Mouse (Mus musculus) heart, embryonic 10.5 days (tissue): Measurements from ENCODE around the gene Pbx3. TPM values are rescaled to one million over a fixed set of nuclear protein-coding genes. Genes with fewer than 3 reads are reported as not detected.

Source experiments
- DNase-seq: peaks from one replicate; pipeline ENCODE4 v3.0.0-alpha.2; 2017; ENCODE audit warnings: low spot score
- H3K27ac ChIP-seq: fragments of 300-500 bp; sonication (generic); 2 replicates; pipeline ENCODE4 v1.5.1; 2016; ENCODE audit warnings: mild to moderate bottlenecking
- H3K27me3 ChIP-seq: fragments of 300-500 bp; sonication (generic); 2 replicates; pipeline ENCODE4 v1.6.1; 2016; ENCODE audit warnings: mild to moderate bottlenecking; ENCODE audit not compliant: poor library complexity, insufficient read depth, severe bottlenecking
- H3K36me3 ChIP-seq: fragments of 300-500 bp; sonication (generic); 2 replicates; pipeline ENCODE4 v1.6.1; 2016; ENCODE audit warnings: mild to moderate bottlenecking, moderate library complexity
- H3K4me1 ChIP-seq: fragments of 300-500 bp; sonication (generic); 2 replicates; pipeline ENCODE4 v1.6.1; 2016; ENCODE audit warnings: mild to moderate bottlenecking
- H3K4me3 ChIP-seq: fragments of 300-500 bp; sonication (generic); 2 replicates; pipeline ENCODE4 v1.5.1; 2016; ENCODE audit warnings: mild to moderate bottlenecking, moderate library complexity
- H3K9me3 ChIP-seq: fragments of 300-500 bp; sonication (generic); 2 replicates; pipeline ENCODE4 v1.6.1; 2016; ENCODE audit warnings: mild to moderate bottlenecking, moderate library complexity
- WGBS: fragments of 180-500 bp; shearing (Covaris S2); methylation state at CpG from one replicate; pipeline ENCODE4 v1.1.7; 2016; 5-methylcytosine and 5-hydroxymethylcytosine counted together
- polyA plus RNA-seq: library from polyadenylated mRNA; unstranded; fragments of >200 nt; fragmentation: Nextera tagmentation; extraction: Ambion mirVana; gene quantifications from 2 replicates; pipeline ENCODE4 v1.2.1, GENCODE M21; 2016

Pbx3 gene
- 26.8 and 33.3 TPM in 2 replicates for polyA plus RNA-seq

DNA sequence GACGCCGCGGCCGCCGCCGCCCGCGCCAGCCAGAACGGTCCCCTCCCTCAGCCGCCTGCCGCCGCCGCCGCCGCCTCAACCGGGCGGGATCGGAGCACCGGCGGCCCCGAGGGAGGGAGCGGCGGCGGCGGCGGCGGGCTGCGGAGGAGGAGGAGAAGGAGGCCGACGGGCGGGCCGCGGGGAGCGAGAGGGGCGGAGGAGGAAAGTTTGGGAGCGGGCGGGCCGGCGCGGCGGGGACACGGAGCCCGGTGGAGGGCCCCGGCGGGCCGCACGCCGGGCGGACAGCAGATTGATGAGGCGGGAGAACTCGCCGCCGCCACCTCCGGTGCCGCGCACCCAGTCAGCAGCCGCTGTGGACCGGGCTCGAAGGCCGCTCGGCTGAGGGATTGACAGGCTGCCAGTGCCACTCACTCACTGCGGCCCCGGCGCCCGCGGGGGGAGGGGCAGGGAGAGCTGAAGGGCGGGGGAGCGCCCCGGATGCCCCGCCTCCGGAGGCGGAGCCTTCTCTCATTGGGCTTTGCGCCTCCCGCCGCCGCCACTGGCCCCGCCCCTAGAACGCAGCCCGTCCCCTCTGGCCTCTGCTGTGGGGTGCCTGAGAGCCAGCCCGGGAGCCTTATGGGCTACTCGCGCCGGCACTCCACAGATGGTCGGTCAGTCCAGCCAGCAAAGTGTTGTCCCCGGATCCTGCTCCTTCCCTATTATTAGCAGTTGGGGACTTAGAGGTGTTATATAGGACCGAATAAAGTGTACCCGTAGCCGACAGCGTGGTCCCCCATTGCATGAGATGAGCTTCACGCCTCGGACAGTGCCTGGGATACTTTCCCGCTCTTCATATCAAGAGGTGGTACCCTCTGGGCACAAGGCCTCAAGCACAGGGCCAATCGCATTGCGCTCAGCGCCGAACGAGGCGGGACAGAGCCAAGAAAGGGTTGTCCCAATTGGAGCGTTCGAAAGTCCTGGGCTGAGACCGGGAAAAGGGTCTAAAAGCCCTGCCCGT, at the start of gene Pbx3:
Pbx3 (minus strand) TSS at position 838 of the 997 bp plus-strand sequence.
- H3K36me3 ChIP-seq: no peaks in the 10 kb centered on the region
- DNase-seq: peak; percentile 98
- peak within 1 kb of the TSS; percentile 93 for H3K4me3 ChIP-seq
- peak within 1 kb of the TSS; percentile 99 for H3K27ac ChIP-seq
- no peaks in the 10 kb centered on the region for H3K9me3 ChIP-seq
- no peaks in the 10 kb centered on the region for H3K27me3 ChIP-seq
- peaks cover 20% of the 10 kb centered on the region for H3K4me1 ChIP-seq
- under 1% methylated on average over 76 of the region's 102 CpGs for WGBS

DNA sequence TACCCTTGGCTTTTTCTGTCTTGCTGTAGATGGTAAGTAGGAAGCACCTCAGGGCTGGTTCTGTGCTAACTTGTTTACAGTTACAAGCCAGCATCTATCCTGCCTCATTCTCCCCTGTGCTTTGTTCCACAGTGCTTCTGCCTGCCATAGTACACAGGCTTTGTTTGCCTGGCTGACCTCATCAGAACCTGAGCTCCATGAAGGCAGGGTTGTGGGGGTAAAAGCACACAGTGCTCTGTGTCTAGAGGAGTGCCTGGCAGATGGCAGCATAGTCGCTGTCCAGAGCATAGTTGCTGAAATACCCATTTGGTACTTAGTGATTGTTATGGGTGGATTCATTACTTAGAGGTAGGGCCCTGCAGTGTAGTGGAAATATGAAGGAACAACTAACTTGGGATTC, 47.3 kb upstream of the Pbx3 start:
- Histone ChIP-seq H3K27me3 (no peaks in the 10 kb centered on the region), H3K9me3 (no peaks in the 10 kb centered on the region), H3K4me1 (no peaks in the 10 kb centered on the region), H3K4me3 (no peak overlapping the region), H3K36me3 (peaks cover 3% of the 10 kb centered on the region; the same call in 1 of the 2 replicates), H3K27ac (no peak overlapping the region)
- WGBS: 45% methylated on average over 1 of the region's 1 CpGs
- no peak for DNase-seq

DNA sequence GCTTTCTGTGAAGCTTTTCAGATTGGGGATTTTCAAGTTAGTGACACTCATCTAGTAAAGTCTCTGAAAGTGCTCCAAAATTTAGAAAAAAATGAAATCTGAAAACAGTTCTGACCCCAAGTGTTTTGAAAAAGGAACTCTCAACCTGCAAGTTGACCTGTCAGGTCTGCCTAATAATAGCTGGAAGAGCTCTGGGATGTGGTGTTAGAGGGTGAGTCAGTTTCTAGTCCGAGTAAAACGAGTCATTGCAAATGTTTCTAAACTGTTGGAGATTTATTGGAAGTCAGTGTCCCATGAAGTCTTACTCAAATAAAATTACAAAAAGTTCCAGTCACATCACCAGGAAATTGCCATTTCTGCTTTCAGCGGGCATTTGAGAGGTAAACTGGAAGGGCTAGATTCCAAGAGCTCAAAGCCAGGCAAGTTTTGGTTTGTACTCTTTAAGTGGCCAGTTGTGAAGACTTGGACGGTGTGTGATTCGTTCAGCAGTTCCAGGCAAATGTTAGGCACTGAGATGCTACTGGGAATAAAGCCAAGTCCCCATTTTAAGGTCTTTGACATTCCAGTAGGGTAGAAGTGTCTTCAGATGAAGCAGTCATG, 36.9 kb upstream of the Pbx3 start:
- Histone ChIP-seq H3K4me1 (peaks cover 12% of the 10 kb centered on the region; the same call in 1 of the 2 replicates), H3K4me3 (no peak overlapping the region), H3K36me3 (no peaks in the 10 kb centered on the region), H3K9me3 (no peaks in the 10 kb centered on the region), H3K27me3 (no peaks in the 10 kb centered on the region), H3K27ac (no peak overlapping the region)
- no peak for DNase-seq
- 80% methylated on average over 5 of the region's 5 CpGs for WGBS

DNA sequence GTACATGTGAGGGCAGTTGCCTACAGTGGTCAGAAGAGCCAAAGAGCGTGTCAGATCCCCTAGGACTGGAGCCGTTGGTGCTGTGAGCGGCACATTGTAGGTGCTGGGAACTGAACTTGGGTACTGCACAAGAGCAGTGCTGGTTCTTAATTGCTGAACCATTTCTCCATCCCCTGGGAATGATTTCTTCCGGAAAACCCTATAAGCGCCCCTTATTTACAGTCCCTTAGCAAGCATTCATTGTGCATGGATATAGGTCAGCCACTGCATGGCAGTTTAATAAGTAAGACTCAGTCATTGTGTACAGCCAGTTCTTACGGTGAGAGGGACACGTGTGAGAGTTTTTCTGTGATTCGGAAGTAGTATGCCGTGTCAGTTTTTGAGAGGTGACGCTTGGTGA, 35.4 kb upstream of the Pbx3 start:
- WGBS: 93% methylated on average over 10 of the region's 10 CpGs
- peaks cover 12% of the 10 kb centered on the region; the same call in 1 of the 2 replicates for H3K4me1 ChIP-seq

DNA sequence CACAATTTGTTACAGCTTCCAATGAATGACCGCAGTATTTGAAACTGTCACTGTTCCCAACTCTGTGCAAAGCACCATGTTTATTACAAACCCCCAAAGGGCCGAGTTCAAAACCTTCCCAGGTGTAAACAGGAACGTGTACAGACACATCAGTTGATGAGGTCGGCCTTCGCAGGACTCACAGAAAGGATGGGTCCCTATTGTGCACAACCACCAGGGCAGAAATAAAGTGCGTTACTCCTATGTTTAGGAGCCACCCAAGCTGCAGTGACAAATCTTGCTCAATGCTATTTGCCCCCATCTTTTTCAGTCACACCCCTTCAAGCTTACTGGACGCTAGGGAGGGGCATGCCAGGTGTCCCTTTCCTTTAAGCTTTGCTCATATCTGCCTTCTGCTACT, 34.7 kb upstream of the Pbx3 start:
- no peaks in the 10 kb centered on the region for H3K9me3 ChIP-seq
- H3K36me3 ChIP-seq: no peaks in the 10 kb centered on the region
- peak overlapping the region; percentile 98 for H3K4me3 ChIP-seq
- H3K27me3 ChIP-seq: no peaks in the 10 kb centered on the region
- peak overlapping the region; percentile 92; the same call in 1 of the 2 replicates for H3K27ac ChIP-seq
- H3K4me1 ChIP-seq: peaks cover 12% of the 10 kb centered on the region; the same call in 1 of the 2 replicates
- DNase-seq: no peak
- 48% methylated on average over 7 of the region's 7 CpGs for WGBS

More for the DNA sequence above, 35.4 kb upstream of the Pbx3 start:
- DNase-seq: no peak
- no peaks in the 10 kb centered on the region for H3K27me3 ChIP-seq
- H3K4me3 ChIP-seq: no peak overlapping the region
- no peak overlapping the region for H3K27ac ChIP-seq
- H3K36me3 ChIP-seq: no peaks in the 10 kb centered on the region
- H3K9me3 ChIP-seq: no peaks in the 10 kb centered on the region

DNA sequence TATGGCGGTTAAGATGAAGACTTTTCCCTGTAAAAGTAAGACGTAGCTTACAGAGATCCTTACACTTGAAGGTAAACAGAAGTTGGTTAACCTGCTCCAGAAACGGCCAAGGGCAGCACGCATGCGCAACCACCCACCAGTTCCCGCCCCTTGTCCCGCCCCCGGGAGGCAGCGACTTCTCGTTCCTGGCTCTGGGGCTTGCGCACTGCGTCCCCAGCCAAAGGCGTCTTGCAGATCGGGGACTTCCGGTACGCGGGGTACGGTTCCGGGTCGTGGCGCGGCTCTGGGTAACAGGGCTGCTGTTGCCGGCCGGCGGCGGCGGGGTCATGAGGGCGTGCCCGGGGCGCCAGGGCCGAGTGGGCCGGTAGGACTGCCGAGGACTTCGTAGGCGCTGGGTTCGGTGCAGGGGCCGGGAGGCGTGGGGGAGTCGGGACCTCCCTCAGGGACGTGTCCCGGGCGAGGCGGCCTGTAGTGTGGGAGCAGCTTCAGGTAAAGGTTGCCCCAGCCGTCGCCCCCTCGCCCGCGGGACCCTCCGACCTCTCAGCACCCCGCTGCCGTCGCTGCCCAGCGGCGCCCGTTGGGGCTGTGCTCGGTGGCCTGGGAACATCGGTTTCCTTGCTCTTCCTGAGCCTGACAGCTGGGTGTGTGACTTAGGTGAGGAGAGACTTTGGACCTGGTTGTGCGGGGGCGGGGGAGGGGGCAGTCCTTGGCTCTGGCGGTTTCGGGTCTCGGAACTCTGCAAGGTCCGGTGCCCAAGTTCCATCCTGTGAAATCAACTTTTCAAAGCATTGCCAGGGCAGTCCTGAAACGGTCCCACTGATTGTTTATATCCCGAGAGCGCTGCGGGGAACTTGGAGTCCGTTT, 33.9 kb upstream of the Pbx3 start, which contains the start of gene Mapkap1:
Mapkap1 (plus strand) TSS at position 171 of the 864 bp plus-strand sequence.
- peak within 1 kb of the TSS; percentile 98 for H3K4me3 ChIP-seq
- DNase-seq: peak; percentile 99
- peak within 1 kb of the TSS; percentile 92 for H3K27ac ChIP-seq
- H3K27me3 ChIP-seq: no peaks in the 10 kb centered on the region
- H3K4me1 ChIP-seq: peaks cover 12% of the 10 kb centered on the region; the same call in 1 of the 2 replicates
- H3K36me3 ChIP-seq: no peaks in the 10 kb centered on the region
- whole genome bisulfite sequencing: under 1% methylated on average over 67 of the region's 68 CpGs
- no peaks in the 10 kb centered on the region for H3K9me3 ChIP-seq

DNA sequence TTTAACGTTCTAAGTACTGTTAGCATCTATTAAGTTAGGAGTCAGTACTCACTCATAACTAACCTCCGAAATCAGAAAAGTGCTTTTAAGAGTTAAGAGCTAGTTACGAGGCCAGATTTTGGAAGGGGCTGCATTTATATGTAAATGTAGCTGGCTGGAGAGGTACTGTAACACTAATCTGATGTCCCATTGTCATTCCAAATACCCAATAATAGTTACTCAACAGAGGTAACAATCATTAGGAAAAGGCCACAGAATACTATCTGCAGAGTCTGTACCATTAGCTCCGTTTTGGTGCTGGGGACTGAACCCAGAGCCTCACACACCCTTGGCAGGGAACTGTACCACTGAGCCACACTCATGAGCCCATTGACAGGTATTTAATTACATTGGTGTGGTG, 26.6 kb upstream of the Pbx3 start:
- Histone ChIP-seq H3K36me3 (no peaks in the 10 kb centered on the region), H3K4me1 (no peaks in the 10 kb centered on the region), H3K27me3 (no peaks in the 10 kb centered on the region), H3K27ac (no peak overlapping the region), H3K4me3 (no peak overlapping the region), H3K9me3 (no peaks in the 10 kb centered on the region)
- peak; percentile 51 for DNase-seq
- WGBS: 55% methylated on average over 4 of the region's 4 CpGs

DNA sequence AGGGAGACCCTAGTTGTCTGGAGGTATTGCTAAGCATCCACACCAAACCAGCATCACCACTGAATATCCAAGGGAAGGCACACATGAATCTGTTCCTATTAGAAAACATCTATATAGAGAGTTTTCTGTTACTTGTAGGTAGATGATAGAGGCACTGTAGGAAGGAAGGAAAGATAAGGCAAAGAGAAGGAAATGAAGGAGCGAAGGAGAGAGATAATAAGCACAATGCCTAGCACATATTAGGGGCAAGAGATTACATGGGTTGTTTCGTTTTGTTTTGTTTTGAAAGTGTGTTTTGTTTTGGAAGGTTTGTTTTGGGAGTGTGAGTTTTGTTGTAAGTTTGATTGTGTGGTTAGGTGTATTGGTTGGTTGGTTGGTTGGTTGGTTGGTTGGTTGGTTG, 6.0 kb upstream of the Pbx3 start:
- Histone ChIP-seq H3K9me3 (no peaks in the 10 kb centered on the region), H3K4me1 (peaks cover 1% of the 10 kb centered on the region; the same call in 1 of the 2 replicates), H3K27me3 (no peaks in the 10 kb centered on the region), H3K4me3 (no peak overlapping the region), H3K36me3 (no peaks in the 10 kb centered on the region), H3K27ac (no peak overlapping the region)
- DNase-seq: no peak
- WGBS: 62% methylated on average over 2 of the region's 2 CpGs

DNA sequence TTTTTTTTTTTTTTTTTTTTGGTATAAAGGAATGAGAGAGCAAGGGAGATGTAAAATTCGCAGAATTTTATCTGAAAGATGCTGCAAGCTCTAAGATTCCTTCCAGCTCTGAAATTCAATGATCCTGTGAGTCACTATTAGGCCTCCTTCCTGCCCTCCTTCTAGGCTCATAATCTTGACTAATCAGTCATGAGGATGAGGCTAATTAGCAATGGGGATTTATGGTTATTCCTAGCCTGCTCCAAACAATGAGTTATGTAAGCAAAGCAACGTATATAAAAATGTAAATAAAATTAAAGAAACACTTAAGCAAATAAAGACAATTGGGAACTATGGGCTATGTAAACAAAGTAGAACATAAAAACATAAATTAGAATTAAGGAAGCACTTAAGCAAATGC, 1.4 kb upstream of the Pbx3 start:
- Histone ChIP-seq H3K27ac (no peak overlapping the region), H3K4me1 (peaks cover 12% of the 10 kb centered on the region), H3K36me3 (no peaks in the 10 kb centered on the region), H3K4me3 (no peak overlapping the region), H3K27me3 (no peaks in the 10 kb centered on the region), H3K9me3 (no peaks in the 10 kb centered on the region)
- WGBS: 81% methylated on average over 2 of the region's 2 CpGs
- DNase-seq: no peak

DNA sequence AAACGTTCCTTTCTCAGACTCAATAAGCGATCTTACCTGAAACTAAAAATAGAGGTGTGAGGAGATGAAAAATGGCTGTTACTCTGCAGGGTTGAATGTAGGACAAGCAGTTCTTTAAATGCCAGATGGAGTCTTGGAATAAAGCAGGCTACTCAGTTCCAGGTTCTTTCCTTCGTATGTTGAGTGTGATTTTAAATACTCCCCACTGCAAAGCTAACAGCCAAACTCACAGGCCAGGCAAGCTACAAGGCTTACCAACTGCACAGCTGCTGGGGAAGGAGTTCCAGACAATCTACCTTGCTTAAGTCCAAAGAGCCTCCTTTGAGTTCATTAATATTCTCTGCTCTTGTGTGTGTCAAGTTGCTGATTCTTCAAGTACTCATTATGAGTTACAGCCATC, 944 bp upstream of the Pbx3 start:
- H3K27ac ChIP-seq: peak overlapping the region; percentile 99; the same call in 1 of the 2 replicates
- H3K4me3 ChIP-seq: no peak overlapping the region
- no peaks in the 10 kb centered on the region for H3K9me3 ChIP-seq
- no peak for DNase-seq
- WGBS: 35% methylated on average over 3 of the region's 3 CpGs
- no peaks in the 10 kb centered on the region for H3K27me3 ChIP-seq
- H3K36me3 ChIP-seq: no peaks in the 10 kb centered on the region
- H3K4me1 ChIP-seq: peaks cover 13% of the 10 kb centered on the region

DNA sequence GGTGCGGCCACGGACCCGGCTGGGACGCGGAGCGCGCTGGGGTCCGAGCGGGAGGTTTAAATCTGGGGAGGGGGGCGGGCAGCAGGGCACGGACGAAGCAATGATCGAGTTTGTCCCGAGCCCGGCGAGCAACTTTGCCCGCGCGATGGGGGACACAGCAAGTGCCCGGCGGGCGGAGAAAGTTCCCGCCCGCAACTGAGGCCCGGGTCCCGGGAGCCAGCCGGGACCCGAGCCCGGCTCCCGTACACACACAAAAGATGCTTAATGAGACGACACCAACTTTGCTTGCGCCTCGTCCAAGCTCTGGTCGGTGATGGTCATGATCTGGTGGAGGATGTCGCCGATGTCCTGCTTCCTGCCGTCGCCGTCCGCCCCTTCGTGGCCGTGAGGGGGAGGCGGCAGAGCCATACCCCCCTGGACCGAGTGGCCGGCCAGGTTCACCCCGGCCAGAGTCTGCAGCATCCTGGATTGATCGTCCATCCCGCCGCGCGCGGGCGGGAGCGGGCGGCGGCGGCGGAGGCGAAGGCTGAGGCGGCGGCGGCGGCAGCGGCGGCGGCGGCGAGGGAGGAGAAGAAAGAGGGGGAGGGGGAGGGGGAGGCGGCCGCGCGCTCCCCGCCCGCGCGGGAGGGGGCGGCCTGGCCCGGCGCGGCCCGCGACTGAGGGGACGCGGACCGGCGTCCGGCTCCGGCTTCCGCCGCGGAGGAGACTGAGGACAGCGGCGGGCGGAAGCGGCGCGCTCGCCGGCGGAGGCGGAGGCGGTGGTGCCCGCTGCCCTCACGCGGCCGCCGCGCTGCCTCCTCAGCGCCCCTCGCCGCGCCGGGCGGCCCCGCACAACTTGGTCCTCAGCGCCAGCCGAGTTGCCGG, 1.3 kb downstream of the Pbx3 start:
- Histone ChIP-seq H3K36me3 (no peaks in the 10 kb centered on the region), H3K4me3 (peak overlapping the region; percentile 93), H3K4me1 (peaks cover 20% of the 10 kb centered on the region), H3K27ac (peak overlapping the region; percentile 99), H3K9me3 (no peaks in the 10 kb centered on the region), H3K27me3 (no peaks in the 10 kb centered on the region)
- WGBS: under 1% methylated on average over 83 of the region's 118 CpGs
- DNase-seq: peak; percentile 85
